Mouse (Mus musculus) liver, embryonic 12.5 days (tissue): ENCODE measurements around the gene Hist1h2bq. TPM values are rescaled to one million over a fixed set of nuclear protein-coding genes. Genes with fewer than 3 reads are reported as not detected.

Experiments used
- ATAC-seq: fragments of 200-750 bp; cut with Nextera tagmentation; 2 replicates; pipeline ENCODE4 v1.8.0; 2017; ENCODE audit warnings: moderate number of reproducible peaks, mild to moderate bottlenecking, moderate library complexity
- H3K27ac ChIP-seq: fragments of 300-500 bp; sonication (generic); 2 replicates; pipeline ENCODE4 v1.5.1; 2016; ENCODE audit warnings: mild to moderate bottlenecking
- H3K27me3 ChIP-seq: fragments of 300-500 bp; sonication (generic); replicated peaks from 2 replicates; pipeline ENCODE4 v1.6.1; 2016; ENCODE audit warnings: mild to moderate bottlenecking, moderate library complexity
- H3K36me3 ChIP-seq: fragments of 300-500 bp; sonication (generic); 2 replicates; pipeline ENCODE4 v1.6.1; 2016; ENCODE audit warnings: mild to moderate bottlenecking, moderate library complexity
- H3K4me1 ChIP-seq: fragments of 300-500 bp; sonication (generic); 2 replicates; pipeline ENCODE4 v1.6.1; 2016
- H3K4me2 ChIP-seq: fragments of 300-500 bp; sonication (generic); 2 replicates; pipeline ENCODE4 v1.6.1; 2016; ENCODE audit warnings: mild to moderate bottlenecking, moderate library complexity
- H3K4me3 ChIP-seq: fragments of 300-500 bp; sonication (generic); 2 replicates; pipeline ENCODE4 v1.5.1; 2016; ENCODE audit warnings: mild to moderate bottlenecking, moderate library complexity
- H3K9ac ChIP-seq: fragments of 300-500 bp; sonication (generic); 2 replicates; pipeline ENCODE4 v1.6.1; 2016; ENCODE audit warnings: mild to moderate bottlenecking, moderate library complexity
- H3K9me3 ChIP-seq: fragments of 300-500 bp; sonication (generic); replicated peaks from 2 replicates; pipeline ENCODE4 v1.6.1; 2016; ENCODE audit warnings: mild to moderate bottlenecking, moderate library complexity
- WGBS: fragments of 180-500 bp; shearing (Covaris S2); methylation state at CpG from one replicate; pipeline ENCODE4 v1.1.7; 2016; ENCODE audit not compliant: insufficient replicate concordance; 5-methylcytosine and 5-hydroxymethylcytosine counted together
- microRNA-seq: library from miRNA; unstranded; fragments of <30 nt; microRNA quantifications from one replicate; pipeline ENCODE4, GENCODE M21; 2017
- polyA plus RNA-seq: library from polyadenylated mRNA; unstranded; fragments of >200 nt; fragmentation: Nextera tagmentation; extraction: Ambion mirVana; gene quantifications from 2 replicates; pipeline ENCODE4 v1.2.1, GENCODE M21; 2016

The Hist1h2bq gene
- polyA plus RNA-seq, 1 experiment from 2014 or later = 24.4 TPM

DNA sequence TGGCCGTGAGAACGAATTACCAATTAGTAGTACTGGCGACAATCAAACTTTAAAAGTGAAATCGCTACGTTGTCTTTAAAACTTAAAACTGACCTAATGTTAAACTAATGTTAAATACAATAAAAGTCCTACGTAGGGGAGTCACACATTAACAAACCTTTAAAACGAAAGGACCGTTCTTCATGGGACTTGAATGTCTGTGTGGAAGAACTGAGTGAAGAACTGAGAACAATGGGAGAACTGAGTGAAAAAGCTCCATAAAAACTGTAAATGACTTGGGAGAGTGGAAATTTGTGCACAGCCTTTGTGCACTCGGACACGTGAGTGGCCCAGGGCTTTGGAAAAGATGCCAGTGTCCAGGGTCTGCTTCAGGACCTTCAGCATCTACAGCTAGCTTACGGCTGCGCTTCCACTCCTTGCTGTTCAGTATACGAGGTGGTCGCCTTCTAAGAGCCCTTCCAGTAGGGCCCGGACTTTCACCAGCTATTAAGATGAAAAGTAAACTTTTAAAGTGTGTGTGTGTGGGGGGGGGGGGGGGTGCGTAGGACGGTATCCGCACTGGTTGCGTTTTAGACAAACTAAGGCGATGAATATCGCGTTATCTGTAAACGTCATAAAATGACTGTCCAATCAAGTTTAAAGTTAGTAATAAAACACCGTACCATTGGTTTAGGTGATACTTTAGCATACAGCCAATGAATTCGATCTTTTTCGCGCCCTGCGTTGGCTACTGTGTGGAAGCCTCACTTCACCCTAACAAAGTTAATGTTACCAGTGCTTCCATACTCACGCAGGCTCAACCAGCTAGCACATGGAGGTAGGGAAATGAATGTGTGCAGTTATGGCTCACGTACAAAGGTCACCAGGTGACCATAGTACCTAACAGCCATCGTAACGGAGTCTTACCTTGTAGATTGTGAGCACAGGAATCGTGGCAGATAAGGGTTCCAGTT is 30.9 kb downstream of the Hist1h2bq start:
- Histone ChIP-seq H3K27ac (peak overlapping the region; percentile 100), H3K4me2 (peak overlapping the region; percentile 87), H3K36me3 (no peaks in the 10 kb centered on the region), H3K27me3 (no peaks in the 10 kb centered on the region), H3K9me3 (no peaks in the 10 kb centered on the region), H3K9ac (peak overlapping the region; percentile 96), H3K4me3 (peak overlapping the region; percentile 70), H3K4me1 (peaks cover 57% of the 10 kb centered on the region)
- peak; percentile 74 for ATAC-seq
- WGBS = 6% methylated on average over 33 of the region's 33 CpGs

Small RNA genes within 50 kb of the gene (microRNA-seq; reads per million reads assigned to microRNA genes)
- gene Gm19658 = not detected
- 1.1 reads per million for gene Gm44346
- not detected for gene Gm44466

Other genes with a start within 250 kb of the Hist1h2bq start
- gene Olfr1364, start 228.4 kb downstream of the Hist1h2bq start, polyA plus RNA-seq = not detected in 2 replicates
- gene Olfr1362, start 196.2 kb downstream of the Hist1h2bq start, polyA plus RNA-seq = not detected in 2 replicates
- gene Olfr11, start 167.7 kb downstream of the Hist1h2bq start, polyA plus RNA-seq = not detected in 2 replicates
- not detected in 2 replicates for gene Olfr1361, start 146.8 kb downstream of the Hist1h2bq start, polyA plus RNA-seq
- not detected in 2 replicates for gene Olfr1360, start 132.8 kb downstream of the Hist1h2bq start, polyA plus RNA-seq
- gene Olfr1359, start 112.1 kb downstream of the Hist1h2bq start, polyA plus RNA-seq = not detected in 2 replicates
- 1.5 and 1.7 TPM in 2 replicates for gene Hist1h2bl, start 94.1 kb downstream of the Hist1h2bq start, polyA plus RNA-seq
- gene Hist1h2ai, start 93.8 kb downstream of the Hist1h2bq start, polyA plus RNA-seq = 13.8 and 17.6 TPM in 2 replicates
- gene Hist1h3h, start 92.5 kb downstream of the Hist1h2bq start, polyA plus RNA-seq = 8.3 and 14.2 TPM in 2 replicates
- 6.4 and 6.5 TPM in 2 replicates for gene Hist1h2bm, start 88.2 kb downstream of the Hist1h2bq start, polyA plus RNA-seq
- gene Hist1h4j, start 75.1 kb downstream of the Hist1h2bq start, polyA plus RNA-seq = 0.59 and 0.75 TPM in 2 replicates
- 3.7 and 5.9 TPM in 2 replicates for gene Hist1h4k, start 59.7 kb downstream of the Hist1h2bq start, polyA plus RNA-seq
- 42.8 and 58.5 TPM in 2 replicates for gene Hist1h2ak, start 56.4 kb downstream of the Hist1h2bq start, polyA plus RNA-seq
- 8.6 and 8.9 TPM in 2 replicates for gene Hist1h2bn, start 56.1 kb downstream of the Hist1h2bq start, polyA plus RNA-seq
- 41.6 and 43.0 TPM in 2 replicates for gene Hist1h1b, start 29.6 kb downstream of the Hist1h2bq start, polyA plus RNA-seq
- 169 and 188 TPM in 2 replicates for gene Hist1h3i, start 26.8 kb downstream of the Hist1h2bq start, polyA plus RNA-seq
- gene Hist1h2an, start 23.0 kb downstream of the Hist1h2bq start, polyA plus RNA-seq = 11.2 and 14.0 TPM in 2 replicates
- gene Hist1h2bp, start 22.7 kb downstream of the Hist1h2bq start, polyA plus RNA-seq = 3.6 and 5.6 TPM in 2 replicates
- gene Hist1h2ao, start 268 bp upstream of the Hist1h2bq start, polyA plus RNA-seq = not detected in 2 replicates
- gene Hist1h4m, start 1.5 kb upstream of the Hist1h2bq start, polyA plus RNA-seq = not detected in 2 replicates
- gene Hist1h4n, start 22.0 kb upstream of the Hist1h2bq start, polyA plus RNA-seq = 20.8 and 25.3 TPM in 2 replicates
- gene Hist1h2ap, start 23.3 kb upstream of the Hist1h2bq start, polyA plus RNA-seq = 5,867 and 6,049 TPM in 2 replicates
- 25.4 and 26.3 TPM in 2 replicates for gene Hist1h2br, start 23.5 kb upstream of the Hist1h2bq start, polyA plus RNA-seq
- gene Zfp184, start 134.9 kb upstream of the Hist1h2bq start, polyA plus RNA-seq = 1.9 and 2.5 TPM in 2 replicates
- not detected in 2 replicates for gene Pom121l2, start 171.0 kb upstream of the Hist1h2bq start, polyA plus RNA-seq
- 0.22 and 0.33 TPM in 2 replicates for gene Prss16, start 199.5 kb upstream of the Hist1h2bq start, polyA plus RNA-seq
- 9.3 and 17.8 TPM in 2 replicates for gene Hist1h2ah, start 225.4 kb upstream of the Hist1h2bq start, polyA plus RNA-seq
- 4.4 and 4.8 TPM in 2 replicates for gene Hist1h2bk, start 225.7 kb upstream of the Hist1h2bq start, polyA plus RNA-seq
- 44.1 and 49.4 TPM in 2 replicates for gene Hist1h4i, start 231.2 kb upstream of the Hist1h2bq start, polyA plus RNA-seq
- gene Hist1h2ag, start 232.7 kb upstream of the Hist1h2bq start, polyA plus RNA-seq = 24.0 and 28.2 TPM in 2 replicates
- gene Hist1h2bj, start 233.0 kb upstream of the Hist1h2bq start, polyA plus RNA-seq = 14.5 and 17.1 TPM in 2 replicates